Mouse (Mus musculus) E14TG2a.4 (cell line): ENCODE measurements around the gene Fbn1.

Experiments used
- CTCF ChIP-seq: conservative IDR thresholded peaks from 2 replicates; pipeline ENCODE4 v1.5.1; 2014; ENCODE audit warnings: low read length
- NANOG ChIP-seq: IDR thresholded peaks from 2 replicates; pipeline ENCODE4 v1.6.1; 2014; ENCODE audit warnings: borderline replicate concordance, low read length, mixed read lengths
- POU5F1 ChIP-seq: IDR thresholded peaks from 2 replicates; pipeline ENCODE4 v1.6.1; 2014; ENCODE audit warnings: low read length, borderline replicate concordance

DNA sequence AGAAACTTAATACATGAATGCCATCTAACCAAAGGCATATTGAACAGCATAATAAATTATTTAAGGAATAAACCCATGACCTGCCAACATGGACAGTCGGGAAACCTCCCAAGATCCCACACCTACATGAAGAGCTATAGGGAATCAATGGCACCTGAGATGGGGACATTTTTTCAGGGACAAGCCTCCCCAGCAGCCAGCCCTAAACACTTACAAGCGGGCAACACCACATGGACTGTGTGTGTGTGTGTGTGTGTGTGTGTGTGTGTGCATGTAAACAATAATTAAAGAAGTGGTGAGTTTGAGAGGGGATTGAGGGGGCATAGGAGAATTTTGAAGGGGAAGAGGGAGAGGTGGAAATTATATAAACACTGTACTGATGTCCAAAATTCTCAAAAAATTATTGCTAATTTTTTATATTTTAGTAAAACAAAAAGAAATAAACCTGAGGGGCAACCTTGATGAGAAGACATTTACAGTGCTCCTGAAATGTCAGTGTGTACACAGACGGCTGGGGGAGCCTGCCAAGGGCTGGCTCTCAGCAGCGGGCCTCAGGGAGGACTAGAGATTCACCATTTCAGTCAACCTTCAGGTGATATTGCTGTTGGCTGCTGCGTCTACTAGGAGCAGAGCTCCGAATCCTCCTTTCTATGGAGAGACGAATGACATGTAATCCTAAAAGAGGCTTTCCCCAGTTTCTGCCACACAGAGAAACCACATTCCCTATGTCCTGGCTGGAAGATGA, 121.4 kb downstream of the Fbn1 start:
- TF ChIP-seq CTCF: no peak
- no peak for TF ChIP-seq POU5F1
- TF ChIP-seq NANOG: no peak
